Mouse (Mus musculus): ENCODE measurements around the gene Rapgef6.

DNA sequence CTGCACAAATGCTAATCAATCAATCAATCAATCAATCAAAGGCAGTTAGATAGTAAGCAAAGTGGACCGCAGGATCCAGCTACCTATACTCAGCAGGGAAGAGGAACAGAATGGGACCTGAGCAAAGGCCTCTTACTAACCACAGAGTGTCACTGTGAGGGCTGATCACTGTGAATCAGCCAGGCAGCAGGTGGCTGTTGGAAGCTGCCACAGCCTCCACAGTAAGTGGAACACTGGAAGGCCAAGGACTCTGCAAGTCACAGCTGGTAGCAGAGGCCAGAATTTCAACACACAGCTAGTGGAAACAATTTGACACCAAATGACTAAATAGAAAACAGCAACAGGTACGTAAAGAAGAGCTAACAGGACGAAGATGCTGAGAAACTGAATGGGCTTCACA lies 196.0 kb downstream of the Rapgef6 start:
- no peak for TF ChIP-seq POLR2A (IDR thresholded peaks at IDR 0.05; ENCODE audit: insufficient read depth, low read depth, low read length)
- no peak for TF ChIP-seq CTCF (IDR thresholded peaks at IDR 0.05)

All from heart, adult 2 months (tissue).